Mouse (Mus musculus): ENCODE measurements around the gene Ikzf1.

DNA sequence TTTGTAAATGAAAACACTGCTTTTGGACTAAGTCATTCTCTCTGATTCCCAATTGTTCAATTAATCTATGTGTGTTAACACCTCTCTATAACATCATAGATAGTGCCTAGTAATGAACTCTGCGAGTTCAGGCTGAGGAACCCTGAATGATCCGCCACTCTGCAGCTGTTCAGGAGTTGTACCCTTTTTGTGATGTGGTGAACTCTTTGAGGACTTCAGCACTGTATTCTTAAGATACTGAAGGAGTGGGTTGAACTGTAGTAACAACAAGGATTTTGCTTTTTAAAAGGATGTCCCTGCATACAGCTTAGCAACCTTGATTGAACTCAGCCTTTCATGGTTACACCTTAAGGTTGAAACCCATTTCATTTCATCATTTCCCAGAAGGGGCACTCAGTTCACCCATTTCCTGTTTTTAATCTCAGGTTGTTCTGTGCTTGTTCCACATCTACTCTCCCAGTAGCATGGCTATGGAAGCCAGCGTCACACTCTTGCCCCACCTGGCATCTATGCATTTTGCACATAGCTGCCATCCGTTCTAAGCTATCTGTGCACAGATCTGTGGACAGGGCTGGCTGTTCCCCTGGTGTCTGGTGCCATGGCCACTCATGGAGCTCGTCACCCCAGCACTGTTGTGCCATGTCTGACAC, 41.2 kb downstream of the Ikzf1 start:
- TF ChIP-seq FOSL1 (IDR thresholded peaks at IDR 0.05; ENCODE audit: insufficient read depth, low read length, poor library complexity, severe bottlenecking) (no peak), CTCF (IDR thresholded peaks at IDR 0.05; ENCODE audit: control insufficient read depth, insufficient read depth, insufficient read length) (no peak)

All from C2C12 (cell line).